Mouse (Mus musculus): ENCODE results near the gene Ipmk. TPM values are rescaled to one million over a fixed set of nuclear protein-coding genes. Genes with fewer than 3 reads are reported as not detected.

The Ipmk gene
- polyA plus RNA-seq, 1 experiment from 2014 or later, result 21.0 TPM

DNA sequence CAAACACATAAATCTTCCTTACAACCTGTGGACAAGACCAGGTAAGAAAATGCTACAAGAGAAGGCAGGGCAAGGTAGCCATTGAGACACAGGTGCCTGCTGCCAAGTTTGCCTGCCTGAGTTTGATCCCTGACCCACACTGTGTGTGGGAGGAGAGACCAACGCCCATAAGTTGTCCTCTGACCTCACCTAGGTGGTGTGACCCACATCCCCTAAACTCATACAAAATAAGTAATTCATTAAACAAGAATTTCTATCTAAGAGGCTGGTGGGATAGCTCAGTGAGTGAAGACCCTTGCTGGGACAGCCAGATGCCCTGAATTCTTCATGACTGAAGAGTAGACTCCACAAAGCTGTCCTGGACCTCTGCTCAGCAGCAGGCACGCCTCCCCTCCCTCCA lies 7.4 kb upstream of the Ipmk start:
- 80% methylated on average over 2 of the region's 2 CpGs for WGBS
- Histone ChIP-seq H3K4me1 (ENCODE audit: control insufficient read depth, insufficient read depth, low read length) (no peaks in the 10 kb centered on the region), H3K27ac (replicated peaks; ENCODE audit: low read depth, low read length) (no peak overlapping the region), H3K4me2 (ENCODE audit: low read depth, low read length) (no peak overlapping the region), H3K9ac (replicated peaks; ENCODE audit: low read length) (no peak overlapping the region), H3K9me3 (replicated peaks; ENCODE audit: control insufficient read depth, low read length) (no peaks in the 10 kb centered on the region), H3K27me3 (ENCODE audit: control insufficient read depth, insufficient read depth, low read length) (no peaks in the 10 kb centered on the region), H3K4me3 (ENCODE audit: low read depth, low read length) (no peak overlapping the region), H3K36me3 (replicated peaks; ENCODE audit: control insufficient read depth, insufficient read depth, low read depth, low read length) (no peaks in the 10 kb centered on the region)
- no peak for DNase-seq (ENCODE audit: low spot score)
- ATAC-seq (replicated peaks; ENCODE audit: insufficient number of reproducible peaks, low FRiP score, low TSS enrichment, low read depth), result no peak

GRCm38 (mm10) chr10:71341290-71341689 lies 6.3 kb upstream of the Ipmk start:
- Histone ChIP-seq H3K27ac (replicated peaks; ENCODE audit: low read depth, low read length) (no peak overlapping the region), H3K27me3 (ENCODE audit: control insufficient read depth, insufficient read depth, low read length) (no peaks in the 10 kb centered on the region), H3K9me3 (replicated peaks; ENCODE audit: control insufficient read depth, low read length) (no peaks in the 10 kb centered on the region), H3K36me3 (replicated peaks; ENCODE audit: control insufficient read depth, insufficient read depth, low read depth, low read length) (no peaks in the 10 kb centered on the region), H3K4me3 (ENCODE audit: low read depth, low read length) (no peak overlapping the region), H3K9ac (replicated peaks; ENCODE audit: low read length) (no peak overlapping the region), H3K4me2 (ENCODE audit: low read depth, low read length) (no peak overlapping the region), H3K4me1 (ENCODE audit: control insufficient read depth, insufficient read depth, low read length) (no peaks in the 10 kb centered on the region)
- DNase-seq (ENCODE audit: low spot score), result no peak
- 94% methylated on average over 9 of the region's 9 CpGs for WGBS
- no peak for ATAC-seq (replicated peaks; ENCODE audit: insufficient number of reproducible peaks, low FRiP score, low TSS enrichment, low read depth)

DNA sequence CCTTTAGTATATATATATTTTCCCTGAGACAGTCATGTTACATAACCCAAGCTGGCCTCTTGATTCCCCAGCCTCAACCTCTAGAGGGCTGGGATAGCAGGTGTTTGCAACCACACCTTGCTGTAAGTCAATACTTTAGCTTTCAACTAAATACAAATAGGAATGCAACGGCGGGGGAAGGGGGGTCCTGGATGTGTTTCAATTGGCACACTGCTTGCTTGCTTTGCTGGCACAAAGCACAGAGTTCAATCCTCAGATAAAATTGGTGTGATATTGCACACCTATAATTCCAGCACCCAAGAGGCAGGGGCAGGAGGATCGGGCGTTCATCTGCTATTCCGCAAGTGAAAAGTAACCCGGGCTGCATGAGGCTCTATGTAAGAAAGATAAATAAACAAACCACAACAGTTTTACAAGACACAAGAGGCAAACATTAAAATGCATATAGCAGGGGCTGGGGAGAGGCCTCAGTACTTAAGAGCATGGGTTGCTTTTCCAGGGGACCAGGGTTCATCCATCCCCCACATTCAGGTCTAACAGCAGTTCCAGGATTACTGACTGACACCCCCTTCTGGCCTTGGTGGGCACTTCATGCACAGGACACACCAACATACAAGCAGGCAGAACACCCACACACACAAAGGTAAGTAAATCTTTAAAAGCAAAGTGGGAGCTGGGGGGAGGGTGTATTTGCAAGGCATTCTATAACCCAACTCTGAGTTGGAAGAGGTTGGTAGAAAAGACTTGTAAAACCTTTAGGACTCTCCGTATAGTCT lies 5.3 kb upstream of the Ipmk start:
- DNase-seq (ENCODE audit: low spot score), result no peak

GRCm38 (mm10) chr10:71343130-71343529 lies 4.4 kb upstream of the Ipmk start:
- no peak for ATAC-seq (replicated peaks; ENCODE audit: insufficient number of reproducible peaks, low FRiP score, low TSS enrichment, low read depth)
- Histone ChIP-seq H3K4me1 (ENCODE audit: control insufficient read depth, insufficient read depth, low read length) (no peaks in the 10 kb centered on the region), H3K4me2 (ENCODE audit: low read depth, low read length) (no peak overlapping the region), H3K4me3 (ENCODE audit: low read depth, low read length) (no peak overlapping the region), H3K9me3 (replicated peaks; ENCODE audit: control insufficient read depth, low read length) (no peaks in the 10 kb centered on the region), H3K27me3 (ENCODE audit: control insufficient read depth, insufficient read depth, low read length) (no peaks in the 10 kb centered on the region), H3K27ac (replicated peaks; ENCODE audit: low read depth, low read length) (no peak overlapping the region), H3K9ac (replicated peaks; ENCODE audit: low read length) (no peak overlapping the region), H3K36me3 (replicated peaks; ENCODE audit: control insufficient read depth, insufficient read depth, low read depth, low read length) (no peaks in the 10 kb centered on the region)
- WGBS, result 77% methylated on average over 3 of the region's 3 CpGs
- DNase-seq (ENCODE audit: low spot score), result no peak

More for the DNA sequence above, 5.3 kb upstream of the Ipmk start:
- no peaks in the 10 kb centered on the region for H3K36me3 ChIP-seq (replicated peaks; ENCODE audit: control insufficient read depth, insufficient read depth, low read depth, low read length)
- H3K4me3 ChIP-seq (ENCODE audit: low read depth, low read length), result no peak overlapping the region
- H3K9me3 ChIP-seq (replicated peaks; ENCODE audit: control insufficient read depth, low read length), result no peaks in the 10 kb centered on the region
- no peak for ATAC-seq (replicated peaks; ENCODE audit: insufficient number of reproducible peaks, low FRiP score, low TSS enrichment, low read depth)
- H3K27ac ChIP-seq (replicated peaks; ENCODE audit: low read depth, low read length), result no peak overlapping the region
- no peak overlapping the region for H3K4me2 ChIP-seq (ENCODE audit: low read depth, low read length)
- no peaks in the 10 kb centered on the region for H3K4me1 ChIP-seq (ENCODE audit: control insufficient read depth, insufficient read depth, low read length)
- WGBS, result 88% methylated on average over 7 of the region's 7 CpGs
- no peaks in the 10 kb centered on the region for H3K27me3 ChIP-seq (ENCODE audit: control insufficient read depth, insufficient read depth, low read length)
- no peak overlapping the region for H3K9ac ChIP-seq (replicated peaks; ENCODE audit: low read length)

DNA sequence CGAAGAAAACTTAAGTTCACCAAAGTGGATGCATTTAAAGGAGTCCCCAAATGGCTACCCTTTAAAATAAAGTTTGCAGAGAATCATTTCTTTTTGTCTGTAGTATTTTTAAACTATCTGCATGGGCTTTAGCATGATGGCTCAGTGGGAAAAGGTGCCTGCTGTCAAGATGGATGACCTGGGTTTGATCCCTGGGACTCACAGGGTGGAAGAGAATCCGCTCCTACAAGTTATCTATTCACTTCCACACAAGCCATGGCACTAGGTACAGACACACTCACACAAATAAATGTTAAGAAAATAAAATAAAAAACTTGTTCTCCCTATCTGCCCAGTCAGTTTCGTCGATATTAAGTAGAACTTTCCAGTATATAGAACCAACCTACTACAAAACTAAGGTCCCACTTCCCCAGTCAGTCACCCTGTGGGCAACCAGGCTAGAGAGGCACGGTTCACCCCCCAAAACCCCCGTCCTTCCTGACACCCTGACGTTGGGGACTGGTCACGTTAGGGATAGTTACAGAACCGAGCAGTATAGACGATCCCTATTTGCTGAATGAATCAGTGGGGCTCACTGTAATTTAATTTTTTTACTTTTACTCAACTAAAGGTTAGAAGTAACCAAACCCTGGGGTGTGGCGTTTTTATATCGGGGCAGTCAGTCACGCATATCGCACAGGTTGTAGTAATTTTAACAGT lies 3.8 kb upstream of the Ipmk start:
- Histone ChIP-seq H3K27me3 (ENCODE audit: control insufficient read depth, insufficient read depth, low read length) (no peaks in the 10 kb centered on the region), H3K9me3 (replicated peaks; ENCODE audit: control insufficient read depth, low read length) (no peaks in the 10 kb centered on the region), H3K36me3 (replicated peaks; ENCODE audit: control insufficient read depth, insufficient read depth, low read depth, low read length) (no peaks in the 10 kb centered on the region), H3K4me2 (ENCODE audit: low read depth, low read length) (peak overlapping the region; percentile 49), H3K27ac (replicated peaks; ENCODE audit: low read depth, low read length) (no peak overlapping the region), H3K4me3 (ENCODE audit: low read depth, low read length) (peak overlapping the region; percentile 67), H3K4me1 (ENCODE audit: control insufficient read depth, insufficient read depth, low read length) (no peaks in the 10 kb centered on the region), H3K9ac (replicated peaks; ENCODE audit: low read length) (peak overlapping the region; percentile 77)
- WGBS, result 25% methylated on average over 14 of the region's 14 CpGs
- ATAC-seq (replicated peaks; ENCODE audit: insufficient number of reproducible peaks, low FRiP score, low TSS enrichment, low read depth), result no peak
- DNase-seq (ENCODE audit: low spot score), result no peak

DNA sequence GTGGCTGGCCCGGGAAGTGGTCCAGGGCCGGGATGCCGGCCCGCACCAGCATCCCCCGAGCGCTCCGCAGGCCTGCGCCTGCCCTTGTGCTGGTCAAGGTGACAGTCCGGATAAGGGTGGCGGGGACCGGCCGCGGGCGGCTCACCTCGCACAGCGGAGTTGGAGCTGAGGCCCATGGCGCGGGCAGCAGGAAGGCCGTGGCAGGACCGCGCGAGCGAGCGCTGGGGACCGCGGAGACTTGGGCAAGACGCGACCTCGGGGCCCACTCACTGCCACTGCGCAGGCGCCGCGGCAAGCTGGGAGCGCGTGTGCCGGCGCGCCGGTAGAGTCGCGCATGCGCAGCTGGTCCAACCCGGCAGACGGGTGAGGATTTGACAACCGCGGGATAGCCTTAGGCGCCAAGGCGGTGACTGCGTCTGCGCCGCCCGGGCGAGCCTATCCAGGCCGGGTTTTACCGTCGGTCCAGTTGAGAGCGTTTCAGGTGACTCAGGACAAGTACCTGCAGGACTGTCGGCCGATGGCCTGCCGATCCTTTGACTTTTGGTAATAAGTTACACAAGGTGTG lies 2.9 kb upstream of the Ipmk start, which contains the start of gene Cisd1:
Gene Cisd1, minus strand, starts transcription at position 376 of the 565 bp plus-strand sequence.
- under 1% methylated on average over 40 of the region's 60 CpGs for WGBS
- no peaks in the 10 kb centered on the region for H3K4me1 ChIP-seq (ENCODE audit: control insufficient read depth, insufficient read depth, low read length)

GRCm38 (mm10) chr10:71346106-71346505 lies 1.5 kb upstream of the Ipmk start:
- WGBS, result 31% methylated on average over 2 of the region's 2 CpGs
- Histone ChIP-seq H3K9ac (replicated peaks; ENCODE audit: low read length) (no peak overlapping the region), H3K4me3 (ENCODE audit: low read depth, low read length) (no peak overlapping the region), H3K27ac (replicated peaks; ENCODE audit: low read depth, low read length) (no peak overlapping the region), H3K4me2 (ENCODE audit: low read depth, low read length) (no peak overlapping the region), H3K4me1 (ENCODE audit: control insufficient read depth, insufficient read depth, low read length) (no peaks in the 10 kb centered on the region), H3K9me3 (replicated peaks; ENCODE audit: control insufficient read depth, low read length) (no peaks in the 10 kb centered on the region), H3K27me3 (ENCODE audit: control insufficient read depth, insufficient read depth, low read length) (no peaks in the 10 kb centered on the region), H3K36me3 (replicated peaks; ENCODE audit: control insufficient read depth, insufficient read depth, low read depth, low read length) (no peaks in the 10 kb centered on the region)
- ATAC-seq (replicated peaks; ENCODE audit: insufficient number of reproducible peaks, low FRiP score, low TSS enrichment, low read depth), result no peak
- no peak for DNase-seq (ENCODE audit: low spot score)

More for the DNA sequence above, 2.9 kb upstream of the Ipmk start, which contains the start of gene Cisd1:
- H3K27me3 ChIP-seq (ENCODE audit: control insufficient read depth, insufficient read depth, low read length), result no peaks in the 10 kb centered on the region
- H3K27ac ChIP-seq (replicated peaks; ENCODE audit: low read depth, low read length), result no peak within 1 kb of the TSS; the same call in 1 of the 2 replicates
- H3K36me3 ChIP-seq (replicated peaks; ENCODE audit: control insufficient read depth, insufficient read depth, low read depth, low read length), result no peaks in the 10 kb centered on the region
- no peaks in the 10 kb centered on the region for H3K9me3 ChIP-seq (replicated peaks; ENCODE audit: control insufficient read depth, low read length)
- H3K9ac ChIP-seq (replicated peaks; ENCODE audit: low read length), result peak within 1 kb of the TSS; percentile 77
- H3K4me3 ChIP-seq (ENCODE audit: low read depth, low read length), result peak within 1 kb of the TSS; percentile 67
- ATAC-seq (replicated peaks; ENCODE audit: insufficient number of reproducible peaks, low FRiP score, low TSS enrichment, low read depth), result peak; percentile 68
- H3K4me2 ChIP-seq (ENCODE audit: low read depth, low read length), result peak within 1 kb of the TSS; percentile 49
- DNase-seq (ENCODE audit: low spot score), result peak; percentile 94
